Mouse (Mus musculus) lung, postnatal 0 days (tissue): Measurements from ENCODE around the gene Apaf1.

Experiments
- CTCF ChIP-seq: IDR thresholded peaks from 2 replicates; pipeline ENCODE4 v1.5.1; 2016; ENCODE audit warnings: antibody characterized with exemption, mild to moderate bottlenecking
- EP300 ChIP-seq: IDR thresholded peaks from 2 replicates; pipeline ENCODE4 v1.6.1; 2016; ENCODE audit warnings: antibody characterized with exemption, mild to moderate bottlenecking, control low read depth

DNA sequence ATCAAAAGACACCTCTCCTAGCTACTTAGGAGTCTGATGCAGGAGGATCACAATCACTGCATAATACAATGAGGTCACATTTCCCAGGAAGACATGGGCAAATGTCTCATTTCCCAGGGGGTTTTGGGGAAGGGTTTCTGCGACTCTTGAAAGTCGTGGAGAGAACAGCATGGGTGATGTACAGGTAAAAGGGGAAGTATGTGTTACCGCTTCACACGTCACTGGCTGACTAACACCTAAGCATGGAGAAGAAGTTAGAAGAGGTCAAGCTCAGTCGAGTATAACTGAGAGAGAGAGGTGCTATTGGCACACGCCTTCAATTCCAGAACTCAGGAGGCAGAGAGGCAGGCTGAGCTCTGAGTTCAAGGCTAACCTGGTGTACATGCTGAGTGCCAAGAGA is 92.2 kb downstream of the Apaf1 start:
- no peak for TF ChIP-seq EP300
- TF ChIP-seq CTCF, result no peak
